Mouse (Mus musculus) CH12.LX (cell line): ENCODE measurements around the gene C2cd3. TPM values are rescaled to one million over a fixed set of nuclear protein-coding genes. Genes with fewer than 3 reads are reported as not detected.
"Not testable (repeated sequence)": the region's sequence is repeated elsewhere in the genome, so short reads cannot be mapped to it uniquely, and the experiment has no call there.

ENCODE experiments used
- DNase-seq: peaks from one replicate; pipeline ENCODE4 v3.0.0-alpha.2; 2013; ENCODE audit errors: extremely low read depth
- H3K27ac ChIP-seq: 2 replicates; pipeline ENCODE4 v1.5.1; 2012; ENCODE audit warnings: low read depth, mild to moderate bottlenecking, control low read depth, moderate library complexity; ENCODE audit not compliant: insufficient read depth
- H3K27me3 ChIP-seq: replicated peaks from 2 replicates; pipeline ENCODE3; 2012; ENCODE audit warnings: inconsistent platforms
- H3K36me3 ChIP-seq, 2 experiments: replicated peaks in 1 of 2; 2 replicates each; pipeline versions ENCODE3 to v1.6.1; 2012; ENCODE audit warnings: inconsistent platforms in 1 of 2, low read length in 1 of 2, mild to moderate bottlenecking in 1 of 2, mixed read lengths in 1 of 2, moderate library complexity in 1 of 2; ENCODE audit not compliant: control insufficient read depth in 1 of 2, insufficient read depth in 1 of 2
- H3K4me1 ChIP-seq, 2 experiments: 2 replicates each; pipeline ENCODE4 v1.6.1; 2012; ENCODE audit warnings: inconsistent platforms in 1 of 2, moderate library complexity in 1 of 2; ENCODE audit not compliant: insufficient read depth in 2 of 2, control insufficient read depth in 1 of 2
- H3K4me2 ChIP-seq: 2 replicates; pipeline ENCODE4 v1.6.1; 2012; ENCODE audit warnings: low read depth, mild to moderate bottlenecking, control low read depth; ENCODE audit not compliant: poor library complexity, insufficient read depth, severe bottlenecking
- H3K4me3 ChIP-seq, 3 experiments: fragments of 150-350 bp in 1 of 3; sonication (generic) in 1 of 3; replicated peaks in 1 of 3; 2 replicates each; pipeline versions ENCODE3 to v1.5.1; 2011 to 2012; ENCODE audit warnings: low read depth in 2 of 3, low read length in 2 of 3, mild to moderate bottlenecking in 2 of 3, moderate library complexity in 2 of 3, control low read depth in 1 of 3, improper control_type of control experiment in 1 of 3, inconsistent platforms in 1 of 3, mixed read lengths in 1 of 3; ENCODE audit not compliant: poor library complexity in 1 of 3
- H3K79me2 ChIP-seq: replicated peaks from 2 replicates; pipeline ENCODE4 v1.6.1; 2012; ENCODE audit warnings: mild to moderate bottlenecking, moderate library complexity; ENCODE audit not compliant: control insufficient read depth, poor library complexity, insufficient read depth, severe bottlenecking; ENCODE audit errors: extremely low read depth
- H3K9ac ChIP-seq: 2 replicates; pipeline ENCODE4 v1.6.1; 2012; ENCODE audit warnings: low read depth, mild to moderate bottlenecking, control low read depth, moderate library complexity; ENCODE audit not compliant: insufficient read depth
- H3K9me3 ChIP-seq: replicated peaks from 2 replicates; pipeline ENCODE3; 2012; ENCODE audit warnings: low read length, inconsistent platforms, mixed read lengths
- BHLHE40 ChIP-seq: IDR thresholded peaks from 2 replicates; pipeline ENCODE4 v1.6.1; 2011; ENCODE audit warnings: mild to moderate bottlenecking, low read depth, low read length, improper control_type of control experiment
- ELF1 ChIP-seq: IDR thresholded peaks from 2 replicates; pipeline ENCODE4 v1.6.1; 2014; ENCODE audit warnings: low read depth, mild to moderate bottlenecking, inconsistent platforms, low read length, improper control_type of control experiment
- EP300 ChIP-seq: IDR thresholded peaks from 2 replicates; pipeline ENCODE4 v1.6.1; 2011; ENCODE audit warnings: low read length, improper control_type of control experiment
- ETS1 ChIP-seq: conservative IDR thresholded peaks from 2 replicates; pipeline ENCODE4 v1.6.1; 2012; ENCODE audit warnings: low read depth, mild to moderate bottlenecking, inconsistent platforms, low read length, improper control_type of control experiment, moderate library complexity
- HCFC1 ChIP-seq: IDR thresholded peaks from 2 replicates; pipeline ENCODE4 v1.6.1; 2012; ENCODE audit warnings: low read depth, mild to moderate bottlenecking, inconsistent platforms, low read length, improper control_type of control experiment
- IRF4 ChIP-seq: IDR thresholded peaks from 2 replicates; pipeline ENCODE4 v1.6.1; 2014; ENCODE audit warnings: low read depth, mild to moderate bottlenecking, inconsistent platforms, low read length, improper control_type of control experiment
- JUN ChIP-seq: IDR thresholded peaks from 2 replicates; pipeline ENCODE4 v1.6.1; 2011; ENCODE audit warnings: low read depth, mild to moderate bottlenecking, low read length, improper control_type of control experiment, moderate library complexity; ENCODE audit not compliant: insufficient read depth
- JUND ChIP-seq: conservative IDR thresholded peaks from 2 replicates; pipeline ENCODE4 v1.6.1; 2011; ENCODE audit warnings: low read depth, low read length, improper control_type of control experiment
- KAT2A ChIP-seq: IDR thresholded peaks from 2 replicates; pipeline ENCODE4 v1.6.1; 2012; ENCODE audit warnings: low read length, improper control_type of control experiment, inconsistent platforms; ENCODE audit not compliant: insufficient replicate concordance
- MAFK ChIP-seq: IDR thresholded peaks from 2 replicates; pipeline ENCODE4 v1.6.1; 2011; ENCODE audit warnings: low read length, improper control_type of control experiment; ENCODE audit not compliant: insufficient replicate concordance
- MAX ChIP-seq: IDR thresholded peaks from 2 replicates; pipeline ENCODE4 v1.6.1; 2011; ENCODE audit warnings: low read length, improper control_type of control experiment
- MEF2A ChIP-seq: IDR thresholded peaks from 2 replicates; pipeline ENCODE4 v1.6.1; 2014; ENCODE audit warnings: low read depth, mild to moderate bottlenecking, inconsistent platforms, low read length, improper control_type of control experiment, borderline replicate concordance
- MYC ChIP-seq: IDR thresholded peaks from 2 replicates; pipeline ENCODE4 v1.6.1; 2011; ENCODE audit warnings: low read depth, mild to moderate bottlenecking, improper control_type of control experiment, low read length
- NRF1 ChIP-seq: IDR thresholded peaks from 2 replicates; pipeline ENCODE4 v1.6.1; 2014; ENCODE audit warnings: low read depth, mild to moderate bottlenecking, inconsistent platforms, low read length, improper control_type of control experiment, moderate library complexity
- POLR2A ChIP-seq: IDR thresholded peaks from 2 replicates; pipeline ENCODE4 v1.6.1; 2011; ENCODE audit warnings: low read depth, mild to moderate bottlenecking, improper control_type of control experiment, low read length
- POLR2AphosphoS2 ChIP-seq: IDR thresholded peaks from 2 replicates; pipeline ENCODE4 v1.6.1; 2011; ENCODE audit warnings: low read depth, low read length, improper control_type of control experiment
- RCOR1 ChIP-seq: conservative IDR thresholded peaks from 2 replicates; pipeline ENCODE4 v1.6.1; 2012; ENCODE audit warnings: low read depth, mild to moderate bottlenecking, inconsistent platforms, low read length, improper control_type of control experiment
- SIN3A ChIP-seq: IDR thresholded peaks from 2 replicates; pipeline ENCODE4 v1.6.1; 2012; ENCODE audit warnings: low read length, improper control_type of control experiment, inconsistent platforms
- SMC3 ChIP-seq: IDR thresholded peaks from 2 replicates; pipeline ENCODE4 v1.6.1; 2011; ENCODE audit warnings: low read depth, low read length, improper control_type of control experiment
- TBP ChIP-seq: conservative IDR thresholded peaks from 2 replicates; pipeline ENCODE4 v1.6.1; 2011; ENCODE audit warnings: low read depth, low read length, improper control_type of control experiment
- TCF12 ChIP-seq: IDR thresholded peaks from 2 replicates; pipeline ENCODE4 v1.6.1; 2014; ENCODE audit warnings: low read depth, mild to moderate bottlenecking, inconsistent platforms, low read length, improper control_type of control experiment
- UBTF ChIP-seq: IDR thresholded peaks from 2 replicates; pipeline ENCODE4 v1.6.1; 2012; ENCODE audit warnings: low read depth, mild to moderate bottlenecking, inconsistent platforms, low read length, improper control_type of control experiment, moderate library complexity
- USF1 ChIP-seq: IDR thresholded peaks from 2 replicates; pipeline ENCODE4 v1.6.1; 2014; ENCODE audit warnings: low read depth, mild to moderate bottlenecking, inconsistent platforms, low read length, improper control_type of control experiment
- ZMIZ1 ChIP-seq: IDR thresholded peaks from 2 replicates; pipeline ENCODE4 v1.6.1; 2012; ENCODE audit warnings: low read depth, mild to moderate bottlenecking, inconsistent platforms, low read length, improper control_type of control experiment
- ZNF384 ChIP-seq: IDR thresholded peaks from 2 replicates; pipeline ENCODE4 v1.6.1; 2012; ENCODE audit warnings: low read depth, low read length, improper control_type of control experiment, inconsistent platforms
- dilution Hi-C: fragments of 300-500 bp; cut with MboI; formaldehyde crosslinking; loops from 2 replicates; pipeline ENCODE4 v1.14.3; 2020; ENCODE audit warnings: low sequenced_read_pairs; ENCODE audit not compliant: extremely low pct_unique_long_range_greater_than_20kb, extremely low pct_ligation_motif_present
- in situ Hi-C: fragments of 300-500 bp; cut with MboI; formaldehyde crosslinking; loops from 3 replicates; pipeline ENCODE4 v1.14.3; 2019; ENCODE audit warnings: low sequenced_read_pairs, low pct_ligation_motif_present, low pct_unique_long_range_greater_than_20kb, mixed read lengths
- polyA plus RNA-seq: library from polyadenylated mRNA; unstranded; fragments of >175 nt; gene quantifications from 2 replicates; pipeline ENCODE4 v1.2.1, GENCODE M21; 2012; ENCODE audit warnings: low read depth; ENCODE audit not compliant: insufficient read length
- total RNA-seq, 2 experiments: library from RNA; depleted of rRNA; stranded (reverse); fragments of 300-350 nt in 1 of 2; fragments of >200 nt in 1 of 2; gene quantifications; 2 replicates each; pipeline ENCODE4 v1.2.3; 2012 to 2014

The C2cd3 gene
- total and polyA plus RNA-seq, 3 experiments = 11.7 to 25.0 (median 16.7) TPM

DNA sequence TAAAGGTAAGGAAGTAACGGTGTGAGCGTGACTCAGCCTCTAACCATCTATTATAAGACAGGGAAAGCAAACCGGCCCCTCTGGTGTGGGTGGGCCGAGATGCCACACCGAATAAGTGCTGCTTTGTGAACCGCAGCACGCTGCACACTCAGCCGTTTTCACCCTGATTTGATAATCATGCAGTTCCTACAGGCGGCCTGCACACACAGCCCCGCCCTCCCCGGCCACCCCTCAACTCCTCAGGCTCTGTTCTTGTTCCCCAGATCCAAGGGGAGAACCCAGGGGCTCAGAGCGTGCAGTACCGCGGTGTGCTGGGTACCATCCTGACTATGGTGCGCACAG lies 107.8 kb downstream of the C2cd3 start:
- DNase-seq = no peak
- TF ChIP-seq MAX (no peak), POLR2AphosphoS2 (no peak), SMC3 (no peak), ZMIZ1 (no peak), TCF12 (no peak), UBTF (no peak), JUN (no peak), TBP (no peak), KAT2A (no peak), ZNF384 (no peak), SIN3A (no peak), MEF2A (no peak), BHLHE40 (no peak), RCOR1 (no peak), EP300 (no peak), ELF1 (no peak), MYC (no peak), USF1 (no peak), POLR2A (no peak), JUND (no peak)
- in situ Hi-C loops = no loop called here
- no peaks in the 10 kb centered on the region for H3K36me3 ChIP-seq
- H3K4me3 ChIP-seq = no peak overlapping the region
- no peaks in the 10 kb centered on the region for H3K9me3 ChIP-seq
- no peak overlapping the region for H3K4me2 ChIP-seq
- dilution Hi-C loops = no loop called here
- no peak overlapping the region for H3K9ac ChIP-seq
- no peaks in the 10 kb centered on the region for H3K79me2 ChIP-seq
- H3K4me1 ChIP-seq = peaks cover 14 to 15% of the 10 kb centered on the region in 2 experiments
- no peak overlapping the region for H3K27ac ChIP-seq
- H3K27me3 ChIP-seq = no peaks in the 10 kb centered on the region

DNA sequence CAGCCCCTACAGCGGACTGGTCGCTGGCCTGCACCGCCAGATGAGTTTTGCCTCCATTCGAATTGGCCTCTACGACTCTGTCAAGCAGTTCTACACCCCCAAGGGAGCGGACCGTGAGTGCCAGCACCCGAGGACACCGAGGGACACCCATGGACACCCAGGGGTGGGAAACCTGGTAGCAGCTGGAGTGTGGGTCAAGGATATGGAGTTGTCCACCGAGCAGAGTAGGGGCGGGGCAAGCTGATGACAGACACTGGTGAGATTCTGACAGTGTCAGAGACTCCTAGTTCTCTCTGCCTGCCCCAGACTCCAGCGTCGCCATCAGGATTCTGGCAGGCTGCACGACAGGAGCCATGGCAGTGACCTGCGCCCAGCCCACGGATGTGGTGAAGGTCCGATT lies 108.1 kb downstream of the C2cd3 start:
- H3K4me2 ChIP-seq = no peak overlapping the region
- no peak overlapping the region for H3K9ac ChIP-seq
- peaks cover 14 to 15% of the 10 kb centered on the region in 2 experiments for H3K4me1 ChIP-seq
- H3K4me3 ChIP-seq = no peak overlapping the region
- H3K27me3 ChIP-seq = no peaks in the 10 kb centered on the region
- no peaks in the 10 kb centered on the region for H3K36me3 ChIP-seq
- H3K79me2 ChIP-seq = no peaks in the 10 kb centered on the region
- no peaks in the 10 kb centered on the region for H3K9me3 ChIP-seq
- TF ChIP-seq BHLHE40 (no peak), NRF1 (no peak), HCFC1 (no peak), MAFK (no peak), IRF4 (no peak), ETS1 (no peak), MEF2A (no peak), JUN (no peak)
- H3K27ac ChIP-seq = no peak overlapping the region
- in situ Hi-C loops = no loop called here
- dilution Hi-C loops = no loop called here
- no peak for DNase-seq

- DNase-seq, H3K9me3 ChIP-seq, H3K4me3 ChIP-seq, H3K27ac ChIP-seq, H3K79me2 ChIP-seq, H3K4me2 ChIP-seq, H3K36me3 ChIP-seq, H3K27me3 ChIP-seq, in situ Hi-C loops, dilution Hi-C loops, H3K9ac ChIP-seq: not testable (repeated sequence)
- H3K4me1 ChIP-seq = peaks cover 15 to 19% of the 10 kb centered on the region in 2 experiments
Observed at GRCm38 (mm10) chr7:100482046-100482445, 110.0 kb downstream of the C2cd3 start.
